Mouse (Mus musculus): ENCODE data around the gene Traf3. TPM values are rescaled to one million over a fixed set of nuclear protein-coding genes. Genes with fewer than 3 reads are reported as not detected.

Gene Traf3
- polyA plus RNA-seq, 1 experiment from 2014 or later: 22.1 TPM

GRCm38 (mm10) chr12:111283573-111283972, 117.4 kb downstream of the Traf3 start:
- Histone ChIP-seq H3K9me3 (ENCODE audit: control insufficient read depth, low read length) (0 out of 2 replicates have a peak, but pooled peaks cover 3% of the 10 kb centered on the region), H3K27ac (ENCODE audit: low read depth, low read length) (no peak overlapping the region), H3K27me3 (ENCODE audit: control insufficient read depth, insufficient read depth, low read length) (no peaks in the 10 kb centered on the region), H3K36me3 (ENCODE audit: control insufficient read depth, insufficient read depth, low read length) (no peaks in the 10 kb centered on the region), H3K4me2 (ENCODE audit: low read depth, low read length) (no peak overlapping the region), H3K4me1 (ENCODE audit: control insufficient read depth, insufficient read depth, low read length) (no peaks in the 10 kb centered on the region), H3K9ac (replicated peaks; ENCODE audit: low read depth, low read length) (no peak overlapping the region), H3K4me3 (ENCODE audit: low read depth, low read length) (no peak overlapping the region)
- no peak; the same call in 1 of the 2 replicates for ATAC-seq (ENCODE audit: low read depth)
- WGBS: 68% methylated on average over 4 of the region's 4 CpGs

- no peak for ATAC-seq (ENCODE audit: low read depth)
These were observed 118.4 kb downstream of the Traf3 start for GRCm38 (mm10) chr12:111284532-111284931.

GRCm38 (mm10) chr12:111293025-111293424, 126.9 kb downstream of the Traf3 start:
- H3K27me3 ChIP-seq (ENCODE audit: control insufficient read depth, insufficient read depth, low read length): no peaks in the 10 kb centered on the region
- no peak for ATAC-seq (ENCODE audit: low read depth)
- H3K27ac ChIP-seq (ENCODE audit: low read depth, low read length): no peak overlapping the region
- H3K4me3 ChIP-seq (ENCODE audit: low read depth, low read length): no peak overlapping the region
- peaks cover 66% of the 10 kb centered on the region for H3K36me3 ChIP-seq (ENCODE audit: control insufficient read depth, insufficient read depth, low read length)
- no peak overlapping the region for H3K4me2 ChIP-seq (ENCODE audit: low read depth, low read length)
- H3K9me3 ChIP-seq (ENCODE audit: control insufficient read depth, low read length): no peaks in the 10 kb centered on the region
- 92% methylated on average over 12 of the region's 12 CpGs for WGBS
- H3K4me1 ChIP-seq (ENCODE audit: control insufficient read depth, insufficient read depth, low read length): no peaks in the 10 kb centered on the region
- H3K9ac ChIP-seq (replicated peaks; ENCODE audit: low read depth, low read length): no peak overlapping the region

More at GRCm38 (mm10) chr12:111284532-111284931, 118.4 kb downstream of the Traf3 start:
- H3K9me3 ChIP-seq (ENCODE audit: control insufficient read depth, low read length): no peaks in the 10 kb centered on the region
- no peak overlapping the region for H3K4me3 ChIP-seq (ENCODE audit: low read depth, low read length)
- no peak overlapping the region for H3K27ac ChIP-seq (ENCODE audit: low read depth, low read length)
- WGBS: 31% methylated on average over 10 of the region's 10 CpGs
- H3K9ac ChIP-seq (replicated peaks; ENCODE audit: low read depth, low read length): no peak overlapping the region
- H3K4me1 ChIP-seq (ENCODE audit: control insufficient read depth, insufficient read depth, low read length): no peaks in the 10 kb centered on the region
- no peak overlapping the region for H3K4me2 ChIP-seq (ENCODE audit: low read depth, low read length)
- H3K27me3 ChIP-seq (ENCODE audit: control insufficient read depth, insufficient read depth, low read length): no peaks in the 10 kb centered on the region
- no peaks in the 10 kb centered on the region for H3K36me3 ChIP-seq (ENCODE audit: control insufficient read depth, insufficient read depth, low read length)

GRCm38 (mm10) chr12:111301322-111302017, 135.3 kb downstream of the Traf3 start:
- Histone ChIP-seq H3K27ac (ENCODE audit: low read depth, low read length) (no peak overlapping the region), H3K4me2 (ENCODE audit: low read depth, low read length) (no peak overlapping the region), H3K4me3 (ENCODE audit: low read depth, low read length) (no peak overlapping the region), H3K4me1 (ENCODE audit: control insufficient read depth, insufficient read depth, low read length) (no peaks in the 10 kb centered on the region), H3K27me3 (ENCODE audit: control insufficient read depth, insufficient read depth, low read length) (no peaks in the 10 kb centered on the region), H3K9ac (replicated peaks; ENCODE audit: low read depth, low read length) (no peak overlapping the region), H3K9me3 (ENCODE audit: control insufficient read depth, low read length) (no peaks in the 10 kb centered on the region), H3K36me3 (ENCODE audit: control insufficient read depth, insufficient read depth, low read length) (peaks cover 82% of the 10 kb centered on the region)
- ATAC-seq (ENCODE audit: low read depth): no peak
- 95% methylated on average over 27 of the region's 27 CpGs for WGBS

- H3K4me3 ChIP-seq (ENCODE audit: low read depth, low read length): no peak overlapping the region
- H3K9me3 ChIP-seq (ENCODE audit: control insufficient read depth, low read length): no peaks in the 10 kb centered on the region
- ATAC-seq (ENCODE audit: low read depth): no peak
- peaks cover 83% of the 10 kb centered on the region for H3K36me3 ChIP-seq (ENCODE audit: control insufficient read depth, insufficient read depth, low read length)
- no peak overlapping the region for H3K9ac ChIP-seq (replicated peaks; ENCODE audit: low read depth, low read length)
- no peaks in the 10 kb centered on the region for H3K27me3 ChIP-seq (ENCODE audit: control insufficient read depth, insufficient read depth, low read length)
- H3K27ac ChIP-seq (ENCODE audit: low read depth, low read length): no peak overlapping the region
- 94% methylated on average over 14 of the region's 14 CpGs for WGBS
- no peaks in the 10 kb centered on the region for H3K4me1 ChIP-seq (ENCODE audit: control insufficient read depth, insufficient read depth, low read length)
- H3K4me2 ChIP-seq (ENCODE audit: low read depth, low read length): no peak overlapping the region
These were observed 135.8 kb downstream of the Traf3 start for GRCm38 (mm10) chr12:111302018-111302345.

GRCm38 (mm10) chr12:111303702-111304337, 137.7 kb downstream of the Traf3 start:
- no peak overlapping the region for H3K4me2 ChIP-seq (ENCODE audit: low read depth, low read length)
- no peaks in the 10 kb centered on the region for H3K4me1 ChIP-seq (ENCODE audit: control insufficient read depth, insufficient read depth, low read length)
- H3K4me3 ChIP-seq (ENCODE audit: low read depth, low read length): no peak overlapping the region
- 90% methylated on average over 8 of the region's 8 CpGs for WGBS
- no peaks in the 10 kb centered on the region for H3K27me3 ChIP-seq (ENCODE audit: control insufficient read depth, insufficient read depth, low read length)
- H3K36me3 ChIP-seq (ENCODE audit: control insufficient read depth, insufficient read depth, low read length): peaks cover 79% of the 10 kb centered on the region
- no peaks in the 10 kb centered on the region for H3K9me3 ChIP-seq (ENCODE audit: control insufficient read depth, low read length)
- ATAC-seq (ENCODE audit: low read depth): no peak
- H3K9ac ChIP-seq (replicated peaks; ENCODE audit: low read depth, low read length): no peak overlapping the region
- no peak overlapping the region for H3K27ac ChIP-seq (ENCODE audit: low read depth, low read length)

DNA sequence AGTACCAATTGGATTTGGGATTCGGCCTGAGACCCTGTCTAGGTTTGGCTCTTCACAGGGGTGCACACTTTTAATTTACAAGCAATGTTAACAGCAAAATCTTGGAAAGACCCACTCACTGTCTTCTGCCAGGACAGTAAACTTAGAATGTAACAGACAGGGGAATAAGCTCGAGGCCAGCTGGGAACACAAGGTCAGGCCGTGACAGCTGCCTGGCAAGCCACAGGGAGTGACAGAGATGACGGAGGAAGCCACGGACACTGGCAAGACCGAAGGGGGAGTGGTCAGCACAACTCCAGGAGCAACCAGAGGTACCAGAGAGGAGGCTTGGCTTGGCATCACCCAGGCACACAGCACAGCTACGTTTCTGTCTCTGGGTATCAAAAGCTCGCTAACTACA, 140.7 kb downstream of the Traf3 start:
- Histone ChIP-seq H3K4me2 (ENCODE audit: low read depth, low read length) (no peak overlapping the region), H3K9ac (replicated peaks; ENCODE audit: low read depth, low read length) (no peak overlapping the region), H3K36me3 (ENCODE audit: control insufficient read depth, insufficient read depth, low read length) (peaks cover 81% of the 10 kb centered on the region), H3K9me3 (ENCODE audit: control insufficient read depth, low read length) (no peaks in the 10 kb centered on the region), H3K4me3 (ENCODE audit: low read depth, low read length) (no peak overlapping the region), H3K27ac (ENCODE audit: low read depth, low read length) (no peak overlapping the region), H3K27me3 (ENCODE audit: control insufficient read depth, insufficient read depth, low read length) (no peaks in the 10 kb centered on the region), H3K4me1 (ENCODE audit: control insufficient read depth, insufficient read depth, low read length) (no peaks in the 10 kb centered on the region)
- ATAC-seq (ENCODE audit: low read depth): no peak
- WGBS: 89% methylated on average over 8 of the region's 8 CpGs

DNA sequence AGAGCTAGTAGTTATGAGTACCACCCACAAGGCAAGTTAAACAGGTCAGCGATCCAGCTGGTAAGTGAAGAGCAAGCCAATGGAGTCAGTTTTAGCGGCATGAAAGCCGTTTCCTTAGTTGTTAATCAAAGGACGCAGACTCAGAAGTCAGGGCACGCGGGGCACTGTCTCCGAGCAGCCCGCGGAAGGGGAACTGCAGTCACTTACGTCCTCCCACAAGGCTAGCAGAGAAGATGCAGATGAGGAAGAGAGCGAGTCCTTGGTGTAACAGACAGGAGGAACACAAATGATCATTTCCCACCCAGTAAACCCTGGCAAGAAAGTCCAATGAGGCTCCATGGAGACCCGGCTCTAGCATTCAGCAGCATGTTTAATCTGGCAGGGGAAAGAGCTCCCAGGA, 143.1 kb downstream of the Traf3 start:
- no peak for ATAC-seq (ENCODE audit: low read depth)
- H3K27ac ChIP-seq (ENCODE audit: low read depth, low read length): no peak overlapping the region
- WGBS: 80% methylated on average over 12 of the region's 12 CpGs

GRCm38 (mm10) chr12:111309931-111310330, 143.8 kb downstream of the Traf3 start:
- Histone ChIP-seq H3K27ac (ENCODE audit: low read depth, low read length) (no peak overlapping the region), H3K36me3 (ENCODE audit: control insufficient read depth, insufficient read depth, low read length) (peaks cover 85% of the 10 kb centered on the region), H3K4me3 (ENCODE audit: low read depth, low read length) (no peak overlapping the region), H3K9ac (replicated peaks; ENCODE audit: low read depth, low read length) (no peak overlapping the region), H3K9me3 (ENCODE audit: control insufficient read depth, low read length) (no peaks in the 10 kb centered on the region), H3K4me1 (ENCODE audit: control insufficient read depth, insufficient read depth, low read length) (no peaks in the 10 kb centered on the region), H3K4me2 (ENCODE audit: low read depth, low read length) (no peak overlapping the region), H3K27me3 (ENCODE audit: control insufficient read depth, insufficient read depth, low read length) (no peaks in the 10 kb centered on the region)
- 86% methylated on average over 14 of the region's 14 CpGs for WGBS
- ATAC-seq (ENCODE audit: low read depth): no peak

More for the DNA sequence above, 143.1 kb downstream of the Traf3 start:
- Histone ChIP-seq H3K4me2 (ENCODE audit: low read depth, low read length) (no peak overlapping the region), H3K4me3 (ENCODE audit: low read depth, low read length) (no peak overlapping the region), H3K4me1 (ENCODE audit: control insufficient read depth, insufficient read depth, low read length) (no peaks in the 10 kb centered on the region), H3K9ac (replicated peaks; ENCODE audit: low read depth, low read length) (no peak overlapping the region), H3K9me3 (ENCODE audit: control insufficient read depth, low read length) (no peaks in the 10 kb centered on the region), H3K27me3 (ENCODE audit: control insufficient read depth, insufficient read depth, low read length) (no peaks in the 10 kb centered on the region), H3K36me3 (ENCODE audit: control insufficient read depth, insufficient read depth, low read length) (peaks cover 85% of the 10 kb centered on the region)

Data from neural tube, embryonic 14.5 days (tissue).